Mouse (Mus musculus): ENCODE results near the gene Hmgcl. TPM values are rescaled to one million over a fixed set of nuclear protein-coding genes. Genes with fewer than 3 reads are reported as not detected.

Hmgcl gene
- polyA plus RNA-seq, 1 experiment from 2014 or later, result 80.2 TPM

- Histone ChIP-seq H3K4me3 (replicated peaks) (no peak overlapping the region), H3K27me3 (no peaks in the 10 kb centered on the region), H3K9me3 (replicated peaks) (no peaks in the 10 kb centered on the region), H3K9ac (no peak overlapping the region), H3K4me2 (no peak overlapping the region), H3K4me1 (peaks cover 37% of the 10 kb centered on the region), H3K27ac (peak overlapping the region; percentile 39), H3K36me3 (peaks cover 30% of the 10 kb centered on the region)
- ATAC-seq (replicated peaks; ENCODE audit: low FRiP score), result no peak
- 88% methylated on average over 10 of the region's 10 CpGs for WGBS
These were observed 3.2 kb downstream of the Hmgcl start for GRCm38 (mm10) chr4:135949475-135949874.

- no peak overlapping the region for H3K4me3 ChIP-seq (replicated peaks)
- H3K9me3 ChIP-seq (replicated peaks), result no peaks in the 10 kb centered on the region
- H3K9ac ChIP-seq, result no peak overlapping the region
- H3K27ac ChIP-seq, result peak overlapping the region; percentile 39; the same call in 1 of the 2 replicates
- H3K36me3 ChIP-seq, result peaks cover 33% of the 10 kb centered on the region
- peak; percentile 37; the same call in 1 of the 2 replicates for ATAC-seq (replicated peaks; ENCODE audit: low FRiP score)
- peaks cover 37% of the 10 kb centered on the region for H3K4me1 ChIP-seq
- H3K4me2 ChIP-seq, result no peak overlapping the region
- WGBS, result 32% methylated on average over 6 of the region's 6 CpGs
- no peaks in the 10 kb centered on the region for H3K27me3 ChIP-seq
These were observed 3.7 kb downstream of the Hmgcl start for GRCm38 (mm10) chr4:135949911-135950310.

GRCm38 (mm10) chr4:135950365-135950764, 4.1 kb downstream of the Hmgcl start:
- Histone ChIP-seq H3K9me3 (replicated peaks) (no peaks in the 10 kb centered on the region), H3K4me1 (peaks cover 37% of the 10 kb centered on the region), H3K9ac (no peak overlapping the region), H3K27ac (0 out of 2 replicates have a peak overlapping the region, but pooled peaks have one; percentile 39), H3K4me3 (replicated peaks) (no peak overlapping the region), H3K4me2 (no peak overlapping the region), H3K36me3 (peaks cover 37% of the 10 kb centered on the region), H3K27me3 (no peaks in the 10 kb centered on the region)
- no peak for ATAC-seq (replicated peaks; ENCODE audit: low FRiP score)
- 79% methylated on average over 6 of the region's 6 CpGs for WGBS

- WGBS, result 94% methylated on average over 3 of the region's 3 CpGs
- H3K27me3 ChIP-seq, result no peaks in the 10 kb centered on the region
These were observed 5.3 kb downstream of the Hmgcl start for GRCm38 (mm10) chr4:135951505-135951904.

DNA sequence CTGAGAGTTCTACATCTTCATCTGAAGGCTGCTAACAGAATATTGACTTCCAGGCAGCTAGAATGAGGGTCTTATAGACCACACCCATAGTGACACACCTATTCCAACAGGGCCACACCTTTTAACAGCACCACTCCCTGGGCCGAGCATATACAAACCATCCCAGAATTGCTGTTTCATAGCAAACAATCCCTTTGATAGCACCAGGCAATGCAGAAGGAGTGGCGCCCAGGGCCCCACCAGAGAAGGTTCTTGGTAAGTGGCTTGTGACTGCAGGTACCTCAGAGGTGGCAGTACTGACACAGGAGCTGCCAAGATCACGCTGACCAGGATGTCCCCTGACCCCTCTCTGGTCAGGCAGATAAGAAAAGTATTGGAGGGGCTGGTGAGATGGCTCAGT, 6.9 kb downstream of the Hmgcl start:
- Histone ChIP-seq H3K36me3 (peaks cover 59% of the 10 kb centered on the region), H3K27ac (no peak overlapping the region), H3K4me1 (peaks cover 27% of the 10 kb centered on the region), H3K27me3 (no peaks in the 10 kb centered on the region), H3K4me2 (no peak overlapping the region), H3K9ac (no peak overlapping the region), H3K4me3 (replicated peaks) (no peak overlapping the region), H3K9me3 (replicated peaks) (no peaks in the 10 kb centered on the region)
- no peak for ATAC-seq (replicated peaks; ENCODE audit: low FRiP score)
- 92% methylated on average over 3 of the region's 3 CpGs for WGBS

More at GRCm38 (mm10) chr4:135951505-135951904, 5.3 kb downstream of the Hmgcl start:
- ATAC-seq (replicated peaks; ENCODE audit: low FRiP score), result no peak
- Histone ChIP-seq H3K27ac (no peak overlapping the region), H3K9ac (no peak overlapping the region), H3K36me3 (peaks cover 46% of the 10 kb centered on the region), H3K9me3 (replicated peaks) (no peaks in the 10 kb centered on the region), H3K4me1 (peaks cover 31% of the 10 kb centered on the region), H3K4me2 (no peak overlapping the region), H3K4me3 (replicated peaks) (no peak overlapping the region)

GRCm38 (mm10) chr4:135954241-135954640, 8.0 kb downstream of the Hmgcl start:
- Histone ChIP-seq H3K27me3 (no peaks in the 10 kb centered on the region), H3K27ac (no peak overlapping the region), H3K4me3 (replicated peaks) (no peak overlapping the region), H3K9me3 (replicated peaks) (no peaks in the 10 kb centered on the region), H3K4me1 (peaks cover 22% of the 10 kb centered on the region), H3K36me3 (peaks cover 70% of the 10 kb centered on the region), H3K4me2 (no peak overlapping the region), H3K9ac (no peak overlapping the region)
- no peak for ATAC-seq (replicated peaks; ENCODE audit: low FRiP score)
- 7% methylated on average over 2 of the region's 2 CpGs for WGBS

GRCm38 (mm10) chr4:135955886-135956285, 9.6 kb downstream of the Hmgcl start:
- WGBS, result 86% methylated on average over 9 of the region's 9 CpGs
- ATAC-seq (replicated peaks; ENCODE audit: low FRiP score), result no peak

DNA sequence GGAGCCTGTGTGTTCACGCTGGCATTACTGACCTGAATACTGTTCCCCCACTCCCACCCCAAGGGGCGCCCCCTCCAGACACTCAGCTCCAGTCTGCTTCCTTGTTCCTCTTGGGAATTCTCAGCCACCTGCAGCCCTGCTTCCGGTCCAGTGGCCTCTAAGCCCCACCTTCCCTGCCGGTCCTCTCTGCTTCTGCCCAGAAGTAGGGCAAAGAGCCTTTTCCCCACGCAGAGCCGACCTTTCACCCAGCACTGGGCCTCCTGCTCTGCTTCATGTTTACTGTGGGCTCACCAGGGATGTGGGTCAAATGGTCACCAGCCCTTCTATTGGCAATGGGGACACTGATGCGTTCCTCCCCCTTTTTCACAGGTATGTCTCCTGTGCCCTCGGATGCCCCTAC, 12.1 kb downstream of the Hmgcl start:
- ATAC-seq (replicated peaks; ENCODE audit: low FRiP score), result no peak
- no peaks in the 10 kb centered on the region for H3K9me3 ChIP-seq (replicated peaks)
- H3K4me2 ChIP-seq, result no peak overlapping the region
- peaks cover 18% of the 10 kb centered on the region for H3K4me1 ChIP-seq
- peaks cover 69% of the 10 kb centered on the region for H3K36me3 ChIP-seq
- 0 out of 2 replicates have a peak overlapping the region, but pooled peaks have one; percentile 10 for H3K9ac ChIP-seq
- H3K27ac ChIP-seq, result peak overlapping the region; percentile 63
- no peak overlapping the region for H3K4me3 ChIP-seq (replicated peaks)
- 58% methylated on average over 8 of the region's 8 CpGs for WGBS
- H3K27me3 ChIP-seq, result no peaks in the 10 kb centered on the region

More at GRCm38 (mm10) chr4:135955886-135956285, 9.6 kb downstream of the Hmgcl start:
- Histone ChIP-seq H3K36me3 (peaks cover 85% of the 10 kb centered on the region), H3K27ac (no peak overlapping the region), H3K4me1 (peaks cover 11% of the 10 kb centered on the region), H3K4me2 (no peak overlapping the region), H3K9me3 (replicated peaks) (no peaks in the 10 kb centered on the region), H3K27me3 (no peaks in the 10 kb centered on the region), H3K4me3 (replicated peaks) (no peak overlapping the region), H3K9ac (no peak overlapping the region)

GRCm38 (mm10) chr4:135960717-135961116, 14.5 kb downstream of the Hmgcl start:
- Histone ChIP-seq H3K27ac (no peak overlapping the region), H3K4me2 (no peak overlapping the region), H3K36me3 (peaks cover 54% of the 10 kb centered on the region), H3K27me3 (no peaks in the 10 kb centered on the region), H3K4me1 (peaks cover 32% of the 10 kb centered on the region), H3K4me3 (replicated peaks) (no peak overlapping the region), H3K9ac (no peak overlapping the region), H3K9me3 (replicated peaks) (no peaks in the 10 kb centered on the region)
- WGBS, result 21% methylated on average over 5 of the region's 5 CpGs
- no peak for ATAC-seq (replicated peaks; ENCODE audit: low FRiP score)

DNA sequence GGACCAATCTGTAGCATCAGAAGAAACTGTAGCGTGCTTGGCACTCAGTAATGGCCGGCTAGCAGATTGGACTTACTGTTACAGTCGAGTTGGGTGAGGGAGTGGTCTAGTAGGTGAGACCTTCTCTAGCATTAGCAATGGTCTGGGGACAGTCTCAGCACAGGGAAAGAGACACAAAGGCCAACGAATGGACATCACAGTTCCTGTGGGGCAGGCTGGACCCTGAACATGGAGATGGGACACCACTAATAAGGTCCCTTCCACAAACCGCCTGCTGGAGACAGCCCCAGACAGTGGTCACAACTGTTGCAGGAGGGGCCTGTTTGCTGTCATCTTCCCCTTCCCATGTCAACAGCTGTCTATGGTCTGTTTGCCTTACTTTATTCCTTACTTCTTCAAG, 15.5 kb downstream of the Hmgcl start:
- no peak overlapping the region for H3K27ac ChIP-seq
- 94% methylated on average over 5 of the region's 5 CpGs for WGBS
- ATAC-seq (replicated peaks; ENCODE audit: low FRiP score), result no peak
- peaks cover 32% of the 10 kb centered on the region for H3K4me1 ChIP-seq
- H3K36me3 ChIP-seq, result peaks cover 57% of the 10 kb centered on the region
- no peaks in the 10 kb centered on the region for H3K9me3 ChIP-seq (replicated peaks)
- no peaks in the 10 kb centered on the region for H3K27me3 ChIP-seq
- H3K4me2 ChIP-seq, result no peak overlapping the region
- H3K9ac ChIP-seq, result no peak overlapping the region
- H3K4me3 ChIP-seq (replicated peaks), result no peak overlapping the region

DNA sequence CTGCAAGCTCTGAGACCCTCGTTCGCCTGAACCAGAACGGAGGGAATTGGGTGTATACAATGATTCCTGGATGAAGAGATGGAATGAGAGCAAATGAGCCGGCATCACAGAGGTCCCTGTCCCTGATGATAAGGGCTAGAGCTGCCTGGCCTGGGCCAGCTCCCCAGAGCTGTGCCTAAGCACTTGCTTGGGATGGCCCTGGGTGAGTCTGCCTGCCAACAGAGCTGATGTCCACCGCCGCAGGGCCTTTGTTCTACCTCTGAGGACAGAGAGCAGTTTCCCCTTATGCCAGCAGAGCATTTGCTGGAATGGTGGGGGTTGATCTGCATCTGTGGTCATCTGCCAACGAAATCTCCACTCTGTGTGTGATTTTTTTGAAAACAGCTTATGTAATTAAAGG, 15.9 kb downstream of the Hmgcl start:
- Histone ChIP-seq H3K27ac (0 out of 2 replicates have a peak overlapping the region, but pooled peaks have one; percentile 93), H3K9ac (no peak overlapping the region), H3K4me1 (peaks cover 32% of the 10 kb centered on the region), H3K27me3 (no peaks in the 10 kb centered on the region), H3K4me3 (replicated peaks) (no peak overlapping the region), H3K9me3 (replicated peaks) (no peaks in the 10 kb centered on the region), H3K36me3 (peaks cover 60% of the 10 kb centered on the region), H3K4me2 (no peak overlapping the region)
- 89% methylated on average over 7 of the region's 7 CpGs for WGBS
- ATAC-seq (replicated peaks; ENCODE audit: low FRiP score), result no peak

- H3K27me3 ChIP-seq, result no peaks in the 10 kb centered on the region
- peak overlapping the region; percentile 96 for H3K4me2 ChIP-seq
- H3K36me3 ChIP-seq, result peaks cover 60% of the 10 kb centered on the region
- WGBS, result 6% methylated on average over 15 of the region's 15 CpGs
- peak overlapping the region; percentile 80 for H3K9ac ChIP-seq
- peak overlapping the region; percentile 93 for H3K27ac ChIP-seq
- H3K4me1 ChIP-seq, result peaks cover 27% of the 10 kb centered on the region
- H3K4me3 ChIP-seq (replicated peaks), result peak overlapping the region; percentile 86
- no peaks in the 10 kb centered on the region for H3K9me3 ChIP-seq (replicated peaks)
- ATAC-seq (replicated peaks; ENCODE audit: low FRiP score), result 0 out of 2 replicates have a peak, but pooled peaks have one; percentile 1
These were observed 16.7 kb downstream of the Hmgcl start for GRCm38 (mm10) chr4:135962946-135963345.

Measured in kidney, embryonic 15.5 days (tissue).